Mouse (Mus musculus) heart, embryonic 15.5 days (tissue): ENCODE results near the gene Gm14147. TPM values are rescaled to one million over a fixed set of nuclear protein-coding genes. Genes with fewer than 3 reads are reported as not detected.
"Not testable (repeated sequence)": the region's sequence is repeated elsewhere in the genome, so short reads cannot be mapped to it uniquely, and the experiment has no call there.

Source experiments
- ATAC-seq: fragments of 200-750 bp; cut with Nextera tagmentation; replicated peaks from 2 replicates; pipeline ENCODE4 v1.8.0; 2017; ENCODE audit warnings: low read depth, moderate TSS enrichment; ENCODE audit not compliant: insufficient number of reproducible peaks, insufficient read depth, low FRiP score
- H3K27ac ChIP-seq: fragments of 300-500 bp; sonication (generic); 2 replicates; pipeline ENCODE4 v1.5.1; 2015; ENCODE audit warnings: mild to moderate bottlenecking, inconsistent platforms
- H3K27me3 ChIP-seq: fragments of 300-500 bp; sonication (generic); 2 replicates; pipeline ENCODE4 v1.6.1; 2015; ENCODE audit warnings: inconsistent platforms
- H3K36me3 ChIP-seq: fragments of 300-500 bp; sonication (generic); 2 replicates; pipeline ENCODE4 v1.6.1; 2015; ENCODE audit warnings: mild to moderate bottlenecking, inconsistent platforms
- H3K4me1 ChIP-seq: fragments of 300-500 bp; sonication (generic); replicated peaks from 2 replicates; pipeline ENCODE4 v1.6.1; 2015; ENCODE audit warnings: inconsistent platforms
- H3K4me2 ChIP-seq: fragments of 300-500 bp; sonication (generic); 2 replicates; pipeline ENCODE4 v1.6.1; 2015; ENCODE audit warnings: inconsistent platforms, mild to moderate bottlenecking, moderate library complexity
- H3K4me3 ChIP-seq: fragments of 300-500 bp; sonication (generic); 2 replicates; pipeline ENCODE4 v1.5.1; 2015; ENCODE audit warnings: mild to moderate bottlenecking, inconsistent platforms
- H3K9ac ChIP-seq: fragments of 300-500 bp; sonication (generic); 2 replicates; pipeline ENCODE4 v1.6.1; 2015; ENCODE audit warnings: mild to moderate bottlenecking, inconsistent platforms
- H3K9me3 ChIP-seq: fragments of 300-500 bp; sonication (generic); replicated peaks from 2 replicates; pipeline ENCODE4 v1.6.1; 2016; ENCODE audit warnings: inconsistent platforms
- WGBS: fragments of 180-500 bp; shearing (Covaris S2); methylation state at CpG from one replicate; pipeline ENCODE4 v1.1.7; 2015; ENCODE audit warnings: mixed read lengths; 5-methylcytosine and 5-hydroxymethylcytosine counted together
- polyA plus RNA-seq: library from polyadenylated mRNA; unstranded; fragments of >200 nt; fragmentation: Nextera tagmentation; extraction: Ambion mirVana; gene quantifications from 2 replicates; pipeline ENCODE4 v1.2.1, GENCODE M21; 2015

Gene Gm14147
- polyA plus RNA-seq, result not detected in 2 replicates

GRCm38 (mm10) chr2:151097945-151098344 lies at the start of gene Gm14147:
Gm14147 (plus strand) TSS chr2:151098245.
- H3K9ac ChIP-seq, H3K4me1 ChIP-seq: not testable (repeated sequence)
- no CpG with 5 or more reads among the region's 3 CpGs for WGBS

GRCm38 (mm10) chr2:151056637-151057036 lies 41.4 kb upstream of the Gm14147 start:
- H3K4me1 ChIP-seq, result no peaks in the 10 kb centered on the region
- 66% methylated on average over 1 of the region's 1 CpGs for WGBS
- no peaks in the 10 kb centered on the region for H3K9me3 ChIP-seq
- no peak for ATAC-seq
- no peak overlapping the region for H3K4me2 ChIP-seq
- no peaks in the 10 kb centered on the region for H3K36me3 ChIP-seq
- H3K27me3 ChIP-seq, result no peaks in the 10 kb centered on the region
- H3K9ac ChIP-seq, result no peak overlapping the region
- no peak overlapping the region for H3K27ac ChIP-seq
- no peak overlapping the region for H3K4me3 ChIP-seq

More at GRCm38 (mm10) chr2:151097945-151098344, at the start of gene Gm14147:
- H3K4me2 ChIP-seq, H3K36me3 ChIP-seq, H3K4me3 ChIP-seq, H3K27me3 ChIP-seq, H3K9me3 ChIP-seq, H3K27ac ChIP-seq, ATAC-seq: not testable (repeated sequence)

GRCm38 (mm10) chr2:151092250-151092649 lies 5.8 kb upstream of the Gm14147 start, which contains the start of gene Gm14151:
Gm14151 (minus strand) TSS chr2:151092350.
- H3K4me2 ChIP-seq, H3K4me3 ChIP-seq, H3K27me3 ChIP-seq, H3K9ac ChIP-seq, H3K36me3 ChIP-seq, H3K4me1 ChIP-seq, H3K27ac ChIP-seq, ATAC-seq, H3K9me3 ChIP-seq: not testable (repeated sequence)
- WGBS, result no CpG with 5 or more reads among the region's 3 CpGs

Other genes with a start within 250 kb of the Gm14147 start
- 34.5 and 45.4 TPM in 2 replicates for gene Abhd12, start 193.5 kb upstream of the Gm14147 start, polyA plus RNA-seq
- gene Gins1, start 192.8 kb upstream of the Gm14147 start, polyA plus RNA-seq, result 21.8 and 23.5 TPM in 2 replicates
- gene Ninl, start 58.9 kb upstream of the Gm14147 start, polyA plus RNA-seq, result 2.8 and 5.4 TPM in 2 replicates
- gene Nanp, start 58.8 kb upstream of the Gm14147 start, polyA plus RNA-seq, result 19.5 and 22.5 TPM in 2 replicates
- not detected in 2 replicates for gene Gm14151, start 5.9 kb upstream of the Gm14147 start, polyA plus RNA-seq